Mouse (Mus musculus) adipocyte (in vitro differentiated cells): Measurements from ENCODE around the gene Csnka2ip.

ENCODE experiments used
- DNase-seq: peaks from one replicate; pipeline ENCODE4 v3.0.0-alpha.2; 2016; ENCODE audit warnings: low spot score

The Csnka2ip gene

DNA sequence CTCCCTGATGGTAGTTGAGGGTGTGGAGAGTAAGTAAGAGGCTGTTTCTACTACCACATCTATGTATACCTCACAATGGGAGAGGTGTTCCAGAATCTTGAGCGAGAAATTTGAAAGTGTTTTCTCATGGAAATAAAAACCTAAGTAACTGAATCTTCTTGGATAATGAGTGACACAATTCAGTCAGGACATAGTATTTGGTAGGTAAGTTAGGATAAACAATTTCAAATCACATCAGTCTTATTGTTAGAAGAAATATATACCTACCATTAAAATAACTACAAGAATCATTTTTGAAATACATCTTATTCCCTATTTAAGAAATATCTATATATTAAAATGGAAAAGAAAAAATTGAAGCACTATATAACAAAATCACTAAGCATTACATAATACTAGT is at the start of gene Csnka2ip:
Gene Csnka2ip (minus strand): TSS at position 101 of the 400 bp plus-strand sequence.
- no peak for DNase-seq

GRCm38 (mm10) chr16:64649594-64650290 is 47.5 kb upstream of the Csnka2ip start:
- DNase-seq, result no peak

- DNase-seq, result no peak
These were observed 45.6 kb upstream of the Csnka2ip start for GRCm38 (mm10) chr16:64647771-64648170.

- no peak for DNase-seq
These were observed 32.9 kb upstream of the Csnka2ip start for GRCm38 (mm10) chr16:64635110-64635509.

DNA sequence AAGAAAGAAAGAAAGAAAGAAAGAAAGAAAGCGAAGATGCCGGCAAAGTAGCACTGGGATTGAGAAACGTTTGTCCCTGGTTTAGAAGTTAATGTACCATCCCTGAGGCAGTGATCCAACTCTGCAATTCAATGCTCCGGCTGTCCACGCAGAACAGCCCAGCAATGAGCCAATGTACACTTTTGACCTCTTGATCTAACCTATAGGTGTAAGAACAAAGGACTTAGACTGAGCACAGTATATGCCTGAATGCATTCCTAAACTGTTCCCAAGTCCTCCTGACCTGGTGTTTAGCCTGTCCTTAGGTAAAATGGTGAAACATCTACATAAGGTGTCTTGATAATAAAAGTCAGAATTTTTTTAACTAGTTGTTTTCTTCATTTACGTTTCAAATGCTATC is 17.9 kb upstream of the Csnka2ip start:
- no peak for DNase-seq

- no peak for DNase-seq
These were observed 12.4 kb upstream of the Csnka2ip start for GRCm38 (mm10) chr16:64614648-64615047.

- no peak for DNase-seq
These were observed 5.6 kb upstream of the Csnka2ip start for GRCm38 (mm10) chr16:64607793-64608192.

DNA sequence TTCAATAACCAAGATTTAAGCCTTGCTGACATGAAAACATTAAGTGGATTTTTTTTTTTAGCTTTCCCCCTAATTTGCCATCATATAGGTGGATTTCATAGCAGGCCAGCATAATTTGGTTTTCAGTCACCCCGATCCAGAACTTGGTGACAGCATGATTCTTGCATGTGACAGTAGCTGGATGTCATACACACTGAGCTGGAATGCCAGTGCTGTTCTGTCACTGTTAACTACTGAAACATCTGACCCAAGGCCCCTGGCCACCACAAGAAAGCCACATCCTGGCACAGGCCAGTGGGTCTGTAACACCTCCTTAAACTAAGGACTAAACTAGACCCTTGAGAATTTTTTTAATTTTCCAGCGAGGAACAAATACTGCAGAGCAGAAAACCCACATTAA is 15.4 kb downstream of the Csnka2ip start:
- DNase-seq, result no peak

DNA sequence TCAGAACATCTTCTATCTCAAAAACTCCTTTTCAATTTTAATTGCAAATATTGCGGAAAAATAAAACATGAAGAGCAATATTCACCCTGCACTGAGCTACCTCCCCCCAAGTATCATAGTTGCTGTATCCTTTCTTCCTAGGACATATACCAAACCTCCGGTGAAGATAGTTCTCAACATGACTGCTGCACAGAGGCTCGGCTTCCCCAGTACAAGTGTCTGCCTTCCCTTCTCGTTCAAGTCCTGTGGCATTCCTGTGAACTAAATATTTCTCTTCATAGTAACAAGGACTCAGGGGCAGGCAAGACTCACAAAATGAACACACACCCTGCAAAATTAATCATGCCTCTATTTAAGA is 16.0 kb downstream of the Csnka2ip start:
- DNase-seq, result no peak

DNA sequence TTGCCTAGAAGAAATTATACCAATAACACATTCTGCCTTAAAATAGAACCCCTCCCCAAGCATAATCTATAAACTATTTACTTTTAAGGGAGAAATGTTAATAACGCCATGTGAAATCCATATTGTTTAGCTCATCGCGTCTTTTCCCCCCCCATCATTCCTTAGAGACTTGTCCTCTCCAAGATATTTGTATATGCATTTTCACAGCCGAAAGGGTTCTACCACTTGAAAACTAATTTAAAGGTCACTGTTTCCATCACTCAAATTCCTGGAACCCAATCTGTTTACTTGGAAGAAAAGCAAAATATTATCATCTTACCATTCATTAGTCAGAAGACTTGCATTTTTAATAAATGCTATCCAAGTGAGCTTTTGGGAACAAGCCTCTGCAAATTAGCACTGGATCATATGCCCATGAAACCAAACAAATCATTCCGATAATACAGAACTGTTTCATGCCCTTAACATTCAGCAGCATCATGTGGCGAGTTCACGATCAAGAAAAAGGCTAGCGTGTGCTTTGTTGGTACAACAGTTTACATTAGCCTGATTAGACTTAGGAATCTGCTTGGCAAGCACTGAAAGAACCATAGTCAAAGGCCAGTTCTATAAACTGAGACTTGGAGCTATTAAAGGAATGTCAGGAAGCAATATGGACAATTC is 16.5 kb downstream of the Csnka2ip start:
- DNase-seq, result no peak

GRCm38 (mm10) chr16:64584591-64584990 is 17.6 kb downstream of the Csnka2ip start:
- no peak for DNase-seq

DNA sequence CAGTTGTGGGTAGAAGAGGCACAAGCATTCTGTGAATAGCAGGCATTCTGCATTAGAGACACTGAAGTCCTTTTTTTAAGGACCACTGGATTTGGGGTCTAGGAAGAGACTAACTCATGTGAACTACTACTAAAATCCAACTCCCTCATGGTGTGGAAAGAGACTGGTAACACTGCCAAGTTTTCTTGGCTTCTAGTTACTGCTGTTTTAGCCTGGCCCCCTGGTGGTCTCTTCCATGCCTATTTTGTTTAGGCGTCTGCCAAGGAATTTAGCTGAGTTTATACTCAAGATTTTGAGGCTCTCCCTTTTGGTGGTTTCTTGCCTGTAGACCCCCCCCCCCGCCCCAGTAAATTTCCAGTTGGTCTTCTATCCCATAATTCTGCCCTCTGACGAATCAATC is 18.8 kb downstream of the Csnka2ip start:
- no peak for DNase-seq

DNA sequence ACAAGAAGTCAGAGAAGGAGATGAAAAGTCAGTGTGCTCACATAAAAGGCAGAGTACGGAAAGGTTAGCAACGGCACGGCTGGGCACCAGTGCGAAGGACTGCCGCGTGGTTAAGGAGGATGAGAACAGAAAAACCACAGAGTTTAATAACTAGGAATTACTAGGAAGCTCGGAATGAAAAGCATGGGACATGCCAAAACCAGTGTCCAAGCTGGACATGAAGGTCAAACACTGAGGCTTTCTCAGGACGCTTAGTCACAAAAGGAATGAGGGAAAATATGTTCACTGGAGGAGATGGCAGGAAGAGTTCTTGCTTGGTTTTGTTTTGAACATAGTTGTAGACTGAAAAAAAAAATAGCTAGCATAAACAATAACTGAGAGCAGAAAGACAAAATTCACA is 32.7 kb downstream of the Csnka2ip start:
- DNase-seq, result no peak

GRCm38 (mm10) chr16:64563081-64563480 is 39.1 kb downstream of the Csnka2ip start:
- DNase-seq, result no peak

DNA sequence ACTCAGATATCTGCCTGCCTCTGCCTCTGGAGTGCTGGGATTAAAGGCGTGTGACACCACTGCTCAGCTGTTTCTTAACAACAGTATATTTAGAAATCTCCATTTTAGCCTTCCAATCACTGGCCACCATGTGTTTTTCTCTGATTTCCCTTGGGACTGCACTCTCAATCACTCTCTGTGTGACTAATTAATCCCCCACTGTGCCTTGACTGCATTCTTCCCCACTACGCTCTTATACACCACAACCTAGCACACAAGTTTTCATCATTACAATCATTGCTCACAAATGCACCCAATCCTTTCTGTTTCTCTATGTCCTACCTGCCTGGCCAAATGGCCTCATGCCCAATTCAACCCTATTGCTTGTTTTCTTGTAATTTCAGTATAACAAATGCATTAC is 43.7 kb downstream of the Csnka2ip start:
- no peak for DNase-seq

DNA sequence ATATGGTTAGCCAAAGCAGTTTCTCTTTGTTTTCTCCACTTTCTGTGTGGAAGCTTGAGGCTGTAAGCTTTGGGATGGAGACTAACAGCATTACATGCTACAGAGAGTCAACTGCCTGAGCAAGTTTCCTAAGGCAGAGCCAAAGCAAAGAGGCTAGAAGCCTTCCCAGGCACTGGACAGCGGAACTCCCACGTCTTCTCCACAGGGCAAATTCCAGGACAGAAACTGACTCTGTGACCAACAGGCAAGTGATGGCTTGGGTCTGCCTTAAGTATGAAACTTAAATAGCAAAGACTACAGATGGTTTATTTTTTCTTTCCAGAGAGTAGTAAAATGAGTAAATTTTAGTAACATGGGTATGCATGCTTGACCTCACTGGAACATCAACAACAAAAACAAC is 75.3 kb downstream of the Csnka2ip start:
- DNase-seq, result no peak

- DNase-seq, result no peak
These were observed 78.1 kb downstream of the Csnka2ip start for GRCm38 (mm10) chr16:64524051-64524645.

DNA sequence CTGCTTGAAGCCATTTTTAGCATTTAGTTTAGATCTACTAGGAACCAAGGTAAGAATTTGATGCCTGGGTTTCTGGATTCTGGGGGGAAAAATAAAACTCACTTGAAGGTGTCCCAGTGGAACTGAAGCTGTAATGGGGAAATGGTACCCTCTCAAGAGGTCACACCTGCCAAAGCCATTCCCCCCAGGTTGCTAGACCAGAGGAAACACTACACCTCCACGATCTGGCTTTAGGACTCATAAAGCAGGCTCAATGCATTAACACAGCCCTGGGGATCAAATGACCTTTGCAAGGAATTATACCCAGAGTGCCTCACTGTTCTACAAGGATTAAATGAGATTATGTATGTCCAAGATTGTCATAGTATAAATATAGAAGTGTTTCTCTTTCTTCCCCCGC is 88.8 kb downstream of the Csnka2ip start:
- no peak for DNase-seq
